Mouse (Mus musculus) frontal cortex, adult 2 months (tissue): ENCODE measurements around the gene Frmd3. TPM values are rescaled to one million over a fixed set of nuclear protein-coding genes. Genes with fewer than 3 reads are reported as not detected.
"Not testable (repeated sequence)": the region's sequence is repeated elsewhere in the genome, so short reads cannot be mapped to it uniquely, and the experiment has no call there.

Experiments
- DNase-seq, 2 experiments: peaks; one replicate each; pipeline ENCODE4 v3.0.0; 2022; ENCODE audit warnings: low spot score in 1 of 2; ENCODE audit errors: extremely low spot score in 1 of 2
- polyA plus RNA-seq: library from polyadenylated mRNA; depleted of rRNA; stranded (reverse); fragments of >200 nt; gene quantifications from 2 replicates; pipeline ENCODE4 v1.2.3, GENCODE M21; 2012; rRNA removed

Frmd3 gene
- polyA plus RNA-seq, result 10.6 and 11.2 TPM in 2 replicates

GRCm38 (mm10) chr4:74013211-74014047, at the start of gene Frmd3:
Frmd3 (plus strand) TSS chr4:74013442.
- peak; percentile 33 to 73 for DNase-seq

- DNase-seq, result no peak
Observed at GRCm38 (mm10) chr4:73980454-73980853, 32.8 kb upstream of the Frmd3 start.

DNA sequence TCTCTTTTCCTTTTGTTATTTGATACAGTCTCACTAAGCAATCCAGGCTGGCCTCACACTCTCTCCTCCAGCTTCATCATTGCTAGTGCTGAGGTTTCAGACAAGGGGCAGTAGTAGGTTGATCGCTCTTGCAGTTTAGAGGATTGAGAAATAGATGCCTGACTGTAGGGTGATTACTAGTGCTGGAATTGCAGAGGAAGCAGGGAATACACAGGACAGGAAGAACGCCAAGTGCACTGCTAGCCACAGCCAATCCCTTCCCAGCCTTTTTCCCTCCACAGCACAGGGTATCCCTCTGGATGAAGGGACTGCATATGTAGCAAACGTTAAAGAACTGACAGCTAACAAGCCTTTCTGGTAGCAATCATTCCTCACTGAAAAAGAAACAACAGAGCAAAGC, 965 bp upstream of the Frmd3 start:
- peak in 1 of 2 experiments; percentile 25 for DNase-seq

DNA sequence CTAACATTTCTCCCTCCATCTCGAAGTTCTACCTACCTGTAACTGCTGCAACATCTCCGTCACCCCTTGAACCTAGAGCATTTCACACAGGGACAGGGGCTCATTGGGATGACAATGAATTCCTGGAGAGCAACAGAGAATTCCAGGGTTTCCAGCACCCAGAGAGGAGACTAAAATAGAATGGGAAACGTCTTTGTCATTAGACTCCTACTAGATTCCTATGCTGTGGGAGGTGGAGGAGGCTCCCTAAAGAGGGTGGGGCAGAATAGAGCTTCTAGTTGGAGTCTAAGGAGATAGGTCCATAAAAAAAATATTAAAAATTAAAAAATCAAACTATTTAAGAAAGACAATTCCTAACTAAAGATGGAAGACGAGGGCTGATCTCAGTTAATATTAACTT, 542 bp upstream of the Frmd3 start:
- peak in 1 of 2 experiments; percentile 39 for DNase-seq

GRCm38 (mm10) chr4:74014048-74014500, 832 bp downstream of the Frmd3 start:
- peak in 1 of 2 experiments; percentile 27 for DNase-seq

GRCm38 (mm10) chr4:74020084-74020483, 6.8 kb downstream of the Frmd3 start:
- no peak for DNase-seq

- peak; percentile 8 to 55 for DNase-seq
Observed at GRCm38 (mm10) chr4:74043226-74043625, 30.0 kb downstream of the Frmd3 start.

- DNase-seq, result peak; percentile 52 to 65
Observed at GRCm38 (mm10) chr4:74051692-74052091, 38.5 kb downstream of the Frmd3 start.

GRCm38 (mm10) chr4:74076727-74077126, 63.5 kb downstream of the Frmd3 start:
- peak in 1 of 2 experiments; percentile 4 for DNase-seq

DNA sequence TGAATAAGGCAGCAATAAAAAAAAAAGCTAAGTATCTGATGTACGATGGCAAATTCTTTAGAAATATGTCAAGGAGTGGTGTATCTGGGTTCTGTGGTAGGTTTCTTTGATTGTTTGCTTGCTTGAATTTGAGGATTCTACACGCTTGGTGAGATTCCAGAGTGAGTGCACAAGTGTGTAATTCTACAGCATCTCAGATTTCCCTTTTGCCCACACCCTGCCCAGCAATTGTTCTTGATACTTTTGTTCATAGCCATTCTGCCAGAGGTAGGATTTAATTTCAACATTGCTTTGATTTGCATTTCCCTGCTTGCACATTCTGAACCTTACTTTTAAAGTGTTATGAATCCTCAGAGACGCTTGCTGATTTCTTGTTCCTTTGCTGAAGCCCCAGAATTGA, 97.6 kb downstream of the Frmd3 start:
- no peak for DNase-seq

- DNase-seq, result no peak
Observed at GRCm38 (mm10) chr4:74191528-74191927, 178.3 kb downstream of the Frmd3 start.

- DNase-seq, result no peak
Observed at GRCm38 (mm10) chr4:74201281-74201811, 188.1 kb downstream of the Frmd3 start.

DNA sequence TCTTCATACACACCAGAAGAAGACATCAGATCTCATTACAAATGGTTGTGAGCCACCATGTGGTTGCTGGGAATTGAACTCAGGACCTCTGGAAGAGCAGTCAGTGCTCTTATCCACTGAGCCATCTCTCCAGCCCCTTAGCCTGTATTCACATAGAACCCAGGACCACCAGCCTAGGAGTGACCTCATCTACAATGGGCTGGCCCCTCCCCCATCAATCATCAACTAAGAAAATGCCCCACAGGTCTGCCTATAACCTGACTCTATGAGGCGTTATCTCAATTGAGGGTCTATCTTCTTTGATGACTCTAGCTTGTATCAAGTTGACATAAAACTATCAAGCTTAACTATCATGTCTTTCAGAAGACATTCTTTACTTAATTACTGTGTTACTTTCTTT, 208.5 kb downstream of the Frmd3 start:
- DNase-seq, result not testable (repeated sequence)

- peak in 1 of 2 experiments; percentile 57 for DNase-seq
Observed at GRCm38 (mm10) chr4:74222360-74222759, 209.1 kb downstream of the Frmd3 start.

GRCm38 (mm10) chr4:74224210-74224609, 211.0 kb downstream of the Frmd3 start:
- peak in 1 of 2 experiments; percentile 6 for DNase-seq

DNA sequence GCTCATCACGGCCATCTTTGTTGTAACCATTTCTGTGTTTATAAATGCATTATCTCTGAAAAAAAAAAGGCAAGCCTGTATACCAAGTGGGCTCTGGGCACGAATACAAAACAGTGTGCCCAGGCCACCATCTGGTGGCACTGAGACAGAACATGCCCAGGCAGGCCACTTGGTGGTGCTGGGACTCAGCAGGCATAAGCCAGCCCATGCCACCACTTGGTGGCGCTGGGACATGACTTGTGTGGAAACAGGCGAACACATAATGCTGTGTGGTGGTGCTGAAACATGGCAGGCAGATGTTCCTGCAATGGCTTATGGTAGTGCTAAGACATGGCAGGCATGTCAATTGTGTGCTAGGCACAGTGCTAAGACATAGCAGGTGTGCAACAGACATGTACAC, 217.8 kb downstream of the Frmd3 start:
- no peak for DNase-seq

DNA sequence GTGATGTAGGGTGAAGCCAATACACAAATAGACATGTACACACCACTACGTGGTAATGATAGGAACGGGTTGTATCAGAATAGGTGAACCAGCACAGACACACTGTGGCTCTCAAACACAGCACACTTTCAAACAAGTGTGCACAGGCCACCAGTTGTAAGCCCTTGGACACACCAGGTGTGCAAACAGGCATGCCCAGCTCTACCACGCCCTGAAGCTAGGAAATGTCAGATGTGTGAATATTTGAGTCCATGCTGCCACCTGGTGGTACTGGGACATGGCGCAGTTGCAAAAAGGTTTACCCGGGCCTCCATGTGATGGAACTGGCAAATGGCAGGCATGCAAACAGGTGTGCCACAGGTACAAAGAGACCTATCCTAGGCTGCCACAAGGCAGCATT, 218.2 kb downstream of the Frmd3 start:
- peak in 1 of 2 experiments; percentile 61 for DNase-seq

- DNase-seq, result no peak
Observed at GRCm38 (mm10) chr4:74233534-74233933, 220.3 kb downstream of the Frmd3 start.

DNA sequence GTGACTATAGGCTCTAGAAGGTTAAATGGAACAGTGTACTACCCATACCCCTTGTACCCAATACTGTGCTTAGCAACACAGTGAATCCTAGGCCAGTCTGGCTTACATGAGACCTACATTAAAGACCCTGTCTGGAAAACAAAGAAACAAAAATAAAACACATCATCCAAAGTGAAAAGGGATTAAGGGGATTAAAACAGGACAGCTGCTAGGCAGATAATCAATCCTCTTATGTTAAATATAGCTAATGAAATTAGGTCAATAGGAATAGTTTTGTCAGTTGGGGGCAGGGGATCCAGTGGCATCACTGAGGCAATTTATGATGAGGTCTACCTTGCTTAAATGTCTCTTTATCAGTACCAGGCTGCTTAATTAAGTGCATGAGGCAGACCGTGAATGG, 228.9 kb downstream of the Frmd3 start, which contains the start of gene Kdm4c:
Gene Kdm4c (plus strand): TSS at position 322 of the 400 bp plus-strand sequence.
- no peak for DNase-seq
